Mouse (Mus musculus): ENCODE results near the gene Unc80. TPM values are rescaled to one million over a fixed set of nuclear protein-coding genes. Genes with fewer than 3 reads are reported as not detected.

The Unc80 gene
- total RNA-seq, 2 experiments from 2014 or later: 226 to 248 TPM

GRCm38 (mm10) chr1:66700693-66701575 lies 232.8 kb downstream of the Unc80 start, which contains the start of gene Rpe:
TSS of gene Rpe (plus strand) at chr1:66700831.
- DNase-seq (ENCODE audit: low spot score in 2 of 2): peak; percentile 90 to 91
- H3K4me3 ChIP-seq: peak within 1 kb of the TSS; percentile 69

DNA sequence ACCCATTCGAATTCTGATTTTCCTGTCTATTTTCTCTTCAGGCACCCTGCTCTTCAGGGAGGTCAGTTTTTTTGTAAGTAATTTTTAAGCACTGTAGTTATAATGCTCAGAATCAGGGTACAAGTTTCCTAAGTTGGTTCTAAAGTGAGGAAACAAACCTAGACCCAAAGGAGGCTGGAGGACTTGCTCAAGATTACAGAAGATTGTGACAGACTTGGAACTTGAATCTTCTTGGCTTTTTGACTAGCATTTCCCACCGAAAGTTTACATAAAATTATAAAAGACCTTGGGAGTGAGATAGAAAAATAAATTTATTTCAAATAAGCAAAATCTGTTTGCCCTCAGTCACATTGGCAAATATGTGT lies 233.4 kb downstream of the Unc80 start:
- Histone ChIP-seq H3K4me3 (peak overlapping the region; percentile 69), H3K27ac (peak overlapping the region; percentile 88; the same call in 1 of the 2 replicates)
- DNase-seq (ENCODE audit: low spot score in 2 of 2): no peak
- no peak for TF ChIP-seq CTCF (conservative IDR thresholded peaks at IDR 0.05)

More at GRCm38 (mm10) chr1:66700693-66701575, 232.8 kb downstream of the Unc80 start, which contains the start of gene Rpe:
- TF ChIP-seq CTCF (conservative IDR thresholded peaks at IDR 0.05): peak; percentile 25; the same call in 1 of the 2 replicates
- peak within 1 kb of the TSS; percentile 88 for H3K27ac ChIP-seq

GRCm38 (mm10) chr1:66702623-66703345 lies 234.6 kb downstream of the Unc80 start:
- no peak for TF ChIP-seq CTCF (conservative IDR thresholded peaks at IDR 0.05)
- Histone ChIP-seq H3K4me3 (no peak overlapping the region), H3K27ac (no peak overlapping the region)
- DNase-seq (ENCODE audit: low spot score in 2 of 2): no peak

- Histone ChIP-seq H3K4me3 (no peak overlapping the region), H3K27ac (no peak overlapping the region)
- no peak for TF ChIP-seq CTCF (conservative IDR thresholded peaks at IDR 0.05)
- no peak for DNase-seq (ENCODE audit: low spot score in 2 of 2)
Observed at GRCm38 (mm10) chr1:66704523-66704922, 236.4 kb downstream of the Unc80 start.

- TF ChIP-seq CTCF (conservative IDR thresholded peaks at IDR 0.05): no peak
- Histone ChIP-seq H3K27ac (no peak overlapping the region), H3K4me3 (no peak overlapping the region)
- no peak for DNase-seq (ENCODE audit: low spot score in 2 of 2)
Observed at GRCm38 (mm10) chr1:66712859-66713258, 244.7 kb downstream of the Unc80 start.

DNA sequence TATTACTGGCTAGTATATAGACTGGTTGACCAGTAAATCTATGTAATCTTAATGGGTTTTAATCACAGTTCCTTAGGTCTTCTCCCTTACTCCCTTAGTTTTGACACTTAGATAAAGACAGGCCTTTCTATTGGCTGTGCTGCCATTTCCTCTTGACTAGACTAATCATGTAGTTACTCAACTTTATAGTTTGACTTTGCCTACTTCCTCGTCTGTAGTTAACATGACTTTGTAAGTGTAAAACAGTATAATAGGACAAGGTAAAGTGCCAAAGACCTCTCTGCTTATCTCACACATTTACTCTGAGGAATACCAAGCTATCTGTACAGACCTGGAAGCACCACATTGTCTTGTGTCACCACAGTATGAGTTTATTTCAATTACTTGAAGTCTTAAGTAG lies 262.4 kb downstream of the Unc80 start:
- no peak overlapping the region for H3K4me3 ChIP-seq
- no peak for DNase-seq (ENCODE audit: low spot score in 2 of 2)
- H3K27ac ChIP-seq: no peak overlapping the region
- TF ChIP-seq CTCF (conservative IDR thresholded peaks at IDR 0.05): no peak

Other genes with a start within 250 kb of the Unc80 start
- 10 to 100 TPM; 36.5 to 38.9 TPM for gene Rpe, start 232.5 kb downstream of the Unc80 start, total RNA-seq (2021)

Measured in layer of hippocampus, adult 2 months (tissue).